Mouse (Mus musculus) lung, embryonic 14.5 days (tissue): ENCODE data around the gene Kmt2e. TPM values are rescaled to one million over a fixed set of nuclear protein-coding genes. Genes with fewer than 3 reads are reported as not detected.

ENCODE experiments used
- ATAC-seq: fragments of 200-750 bp; cut with Nextera tagmentation; 2 replicates; pipeline ENCODE4 v1.8.0; 2017; ENCODE audit warnings: mild to moderate bottlenecking, moderate TSS enrichment, moderate library complexity; ENCODE audit not compliant: insufficient read depth
- DNase-seq: peaks from one replicate; pipeline ENCODE4 v3.0.0-alpha.2; 2015
- H3K27ac ChIP-seq: fragments of 300-500 bp; sonication (generic); 2 replicates; pipeline ENCODE4 v1.5.1; 2014; ENCODE audit warnings: low read depth, mild to moderate bottlenecking, moderate library complexity
- H3K27me3 ChIP-seq: fragments of 300-500 bp; sonication (generic); 2 replicates; pipeline ENCODE4 v1.6.1; 2014; ENCODE audit warnings: low read length, control low read depth; ENCODE audit not compliant: insufficient read depth
- H3K36me3 ChIP-seq: fragments of 300-500 bp; sonication (generic); 2 replicates; pipeline ENCODE4 v1.6.1; 2014; ENCODE audit warnings: control low read depth; ENCODE audit not compliant: insufficient read depth
- H3K4me1 ChIP-seq: fragments of 300-500 bp; sonication (generic); 2 replicates; pipeline ENCODE4 v1.6.1; 2014; ENCODE audit warnings: antibody characterized with exemption, control low read depth; ENCODE audit not compliant: insufficient read depth
- H3K4me2 ChIP-seq: fragments of 300-500 bp; sonication (generic); 2 replicates; pipeline ENCODE4 v1.6.1; 2014; ENCODE audit warnings: mild to moderate bottlenecking
- H3K4me3 ChIP-seq: fragments of 300-500 bp; sonication (generic); 2 replicates; pipeline ENCODE4 v1.5.1; 2014; ENCODE audit warnings: low read depth, low read length
- H3K9ac ChIP-seq: fragments of 300-500 bp; sonication (generic); 2 replicates; pipeline ENCODE4 v1.6.1; 2014
- H3K9me3 ChIP-seq: fragments of 300-500 bp; sonication (generic); 2 replicates; pipeline ENCODE4 v1.6.1; 2016; ENCODE audit warnings: low read depth, low read length, control low read depth
- CTCF ChIP-seq: IDR thresholded peaks from 2 replicates; pipeline ENCODE4 v1.5.1; 2016; ENCODE audit warnings: antibody characterized with exemption, low read depth
- WGBS: fragments of 180-500 bp; shearing (Covaris S2); extraction: QIAGEN DNeasy Blood & Tissue Kit; methylation state at CpG from one replicate; pipeline ENCODE4 v1.1.7; 2014; 5-methylcytosine and 5-hydroxymethylcytosine counted together
- polyA plus RNA-seq: library from polyadenylated mRNA; unstranded; fragments of >200 nt; fragmentation: Nextera tagmentation; extraction: Ambion mirVana; gene quantifications from 2 replicates; pipeline ENCODE4 v1.2.1, GENCODE M21; 2014

Kmt2e gene
- polyA plus RNA-seq, 1 experiment from 2014 or later, result 72.8 TPM

GRCm38 (mm10) chr5:23511456-23511855 lies 77.2 kb downstream of the Kmt2e start:
- Histone ChIP-seq H3K27me3 (no peaks in the 10 kb centered on the region), H3K9ac (no peak overlapping the region), H3K36me3 (peaks cover 37% of the 10 kb centered on the region; the same call in 1 of the 2 replicates), H3K4me1 (no peaks in the 10 kb centered on the region), H3K27ac (no peak overlapping the region), H3K4me3 (no peak overlapping the region), H3K4me2 (no peak overlapping the region), H3K9me3 (no peaks in the 10 kb centered on the region)
- no peak for TF ChIP-seq CTCF
- no peak for ATAC-seq
- no peak for DNase-seq
- 96% methylated on average over 5 of the region's 5 CpGs for WGBS

GRCm38 (mm10) chr5:23512556-23512955 lies 78.3 kb downstream of the Kmt2e start:
- no peaks in the 10 kb centered on the region for H3K27me3 ChIP-seq
- no peak overlapping the region for H3K4me3 ChIP-seq
- WGBS, result 85% methylated on average over 7 of the region's 7 CpGs
- no peak overlapping the region for H3K9ac ChIP-seq
- no peak for DNase-seq
- H3K27ac ChIP-seq, result no peak overlapping the region
- no peak for TF ChIP-seq CTCF
- peaks cover 44% of the 10 kb centered on the region; the same call in 1 of the 2 replicates for H3K36me3 ChIP-seq
- no peak overlapping the region for H3K4me2 ChIP-seq
- no peaks in the 10 kb centered on the region for H3K9me3 ChIP-seq
- H3K4me1 ChIP-seq, result no peaks in the 10 kb centered on the region
- ATAC-seq, result no peak

- Histone ChIP-seq H3K9me3 (no peaks in the 10 kb centered on the region), H3K36me3 (peaks cover 44% of the 10 kb centered on the region; the same call in 1 of the 2 replicates), H3K4me1 (no peaks in the 10 kb centered on the region), H3K27ac (no peak overlapping the region), H3K9ac (no peak overlapping the region), H3K4me2 (no peak overlapping the region), H3K27me3 (no peaks in the 10 kb centered on the region), H3K4me3 (no peak overlapping the region)
- no peak for DNase-seq
- no peak for ATAC-seq
- TF ChIP-seq CTCF, result no peak
- WGBS, result 90% methylated on average over 13 of the region's 13 CpGs
These were observed 79.2 kb downstream of the Kmt2e start for GRCm38 (mm10) chr5:23513468-23513867.

GRCm38 (mm10) chr5:23515038-23515437 lies 80.8 kb downstream of the Kmt2e start:
- DNase-seq, result no peak
- H3K27ac ChIP-seq, result no peak overlapping the region
- no peak for TF ChIP-seq CTCF
- H3K9ac ChIP-seq, result no peak overlapping the region
- H3K9me3 ChIP-seq, result no peaks in the 10 kb centered on the region
- H3K36me3 ChIP-seq, result peaks cover 32% of the 10 kb centered on the region; the same call in 1 of the 2 replicates
- 89% methylated on average over 10 of the region's 10 CpGs for WGBS
- no peaks in the 10 kb centered on the region for H3K27me3 ChIP-seq
- ATAC-seq, result no peak
- no peaks in the 10 kb centered on the region for H3K4me1 ChIP-seq
- H3K4me3 ChIP-seq, result no peak overlapping the region
- H3K4me2 ChIP-seq, result no peak overlapping the region

GRCm38 (mm10) chr5:23516962-23517361 lies 82.7 kb downstream of the Kmt2e start:
- no peak for DNase-seq
- H3K36me3 ChIP-seq, result peaks cover 33% of the 10 kb centered on the region
- H3K9me3 ChIP-seq, result no peaks in the 10 kb centered on the region
- no peak for ATAC-seq
- no peaks in the 10 kb centered on the region for H3K27me3 ChIP-seq
- no peak for TF ChIP-seq CTCF
- no peak overlapping the region for H3K9ac ChIP-seq
- H3K4me2 ChIP-seq, result no peak overlapping the region
- no peaks in the 10 kb centered on the region for H3K4me1 ChIP-seq
- WGBS, result 79% methylated on average over 3 of the region's 3 CpGs
- no peak overlapping the region for H3K27ac ChIP-seq
- no peak overlapping the region for H3K4me3 ChIP-seq

- TF ChIP-seq CTCF, result no peak
- H3K9ac ChIP-seq, result no peak overlapping the region
- WGBS, result 81% methylated on average over 4 of the region's 4 CpGs
- H3K4me3 ChIP-seq, result no peak overlapping the region
- no peak overlapping the region for H3K4me2 ChIP-seq
- peaks cover 41% of the 10 kb centered on the region for H3K36me3 ChIP-seq
- H3K9me3 ChIP-seq, result no peaks in the 10 kb centered on the region
- no peaks in the 10 kb centered on the region for H3K27me3 ChIP-seq
- ATAC-seq (no peak), DNase-seq (no peak)
- H3K4me1 ChIP-seq, result no peaks in the 10 kb centered on the region
- H3K27ac ChIP-seq, result no peak overlapping the region
These were observed 83.6 kb downstream of the Kmt2e start for GRCm38 (mm10) chr5:23517839-23518238.

GRCm38 (mm10) chr5:23518673-23519072 lies 84.4 kb downstream of the Kmt2e start:
- no peaks in the 10 kb centered on the region for H3K9me3 ChIP-seq
- DNase-seq, result peak; percentile 88
- peak; percentile 94 for ATAC-seq
- no peaks in the 10 kb centered on the region for H3K4me1 ChIP-seq
- 22% methylated on average over 3 of the region's 3 CpGs for WGBS
- no peak overlapping the region for H3K4me2 ChIP-seq
- no peak overlapping the region for H3K9ac ChIP-seq
- TF ChIP-seq CTCF, result no peak
- H3K36me3 ChIP-seq, result peaks cover 37% of the 10 kb centered on the region
- H3K27me3 ChIP-seq, result no peaks in the 10 kb centered on the region
- H3K4me3 ChIP-seq, result no peak overlapping the region
- peak overlapping the region; percentile 54; the same call in 1 of the 2 replicates for H3K27ac ChIP-seq

GRCm38 (mm10) chr5:23519679-23520078 lies 85.4 kb downstream of the Kmt2e start:
- Histone ChIP-seq H3K9ac (no peak overlapping the region), H3K4me2 (no peak overlapping the region), H3K4me3 (no peak overlapping the region), H3K27ac (no peak overlapping the region), H3K27me3 (no peaks in the 10 kb centered on the region), H3K4me1 (no peaks in the 10 kb centered on the region), H3K36me3 (peaks cover 37% of the 10 kb centered on the region), H3K9me3 (no peaks in the 10 kb centered on the region)
- DNase-seq (no peak), ATAC-seq (no peak)
- no peak for TF ChIP-seq CTCF
- 93% methylated on average over 3 of the region's 3 CpGs for WGBS
